Mouse (Mus musculus) lung, adult 2 months (tissue): ENCODE measurements around the gene Asnsd1. TPM values are rescaled to one million over a fixed set of nuclear protein-coding genes. Genes with fewer than 3 reads are reported as not detected.
A peak's percentile ranks its signal among the peaks of the same experiment; 100 is the strongest.
"Not testable (repeated sequence)": the region's sequence is repeated elsewhere in the genome, so short reads cannot be mapped to it uniquely, and the experiment has no call there.

Experiments used
- DNase-seq: peaks from one replicate; pipeline ENCODE4 v3.0.0; 2022
- H3K4me1 ChIP-seq: fragments of 200-500 bp; 2 replicates; pipeline ENCODE4 v1.6.1; 2011; ENCODE audit warnings: low read length; ENCODE audit not compliant: control insufficient read depth, insufficient read depth
- H3K4me3 ChIP-seq: fragments of 200-500 bp; replicated peaks from 2 replicates; pipeline ENCODE3; 2011; ENCODE audit warnings: low read depth, mild to moderate bottlenecking, control low read depth, low read length; ENCODE audit errors: extremely low read depth
- CTCF ChIP-seq: fragments of 200-500 bp; IDR thresholded peaks from 2 replicates; pipeline ENCODE4 v1.5.1; 2011; ENCODE audit warnings: mild to moderate bottlenecking, low read length, control low read depth; ENCODE audit not compliant: insufficient read depth
- POLR2A ChIP-seq: fragments of 200-500 bp; IDR thresholded peaks from 2 replicates; pipeline ENCODE4 v1.6.1; 2011; ENCODE audit warnings: low read depth, mild to moderate bottlenecking, control low read depth, low read length, borderline replicate concordance; ENCODE audit errors: extremely low read depth
- WGBS: fragments of 180-500 bp; shearing (Covaris S2); methylation state at CpG from one replicate; pipeline ENCODE4 v1.1.7; 2018; 5-methylcytosine and 5-hydroxymethylcytosine counted together
- polyA plus RNA-seq: library from polyadenylated mRNA; depleted of rRNA; stranded (reverse); fragments of >200 nt; gene quantifications from 2 replicates; pipeline ENCODE4 v1.2.3, GENCODE M21; 2012; rRNA removed

Asnsd1 gene
- polyA plus RNA-seq, result 3.7 and 5.5 TPM in 2 replicates

DNA sequence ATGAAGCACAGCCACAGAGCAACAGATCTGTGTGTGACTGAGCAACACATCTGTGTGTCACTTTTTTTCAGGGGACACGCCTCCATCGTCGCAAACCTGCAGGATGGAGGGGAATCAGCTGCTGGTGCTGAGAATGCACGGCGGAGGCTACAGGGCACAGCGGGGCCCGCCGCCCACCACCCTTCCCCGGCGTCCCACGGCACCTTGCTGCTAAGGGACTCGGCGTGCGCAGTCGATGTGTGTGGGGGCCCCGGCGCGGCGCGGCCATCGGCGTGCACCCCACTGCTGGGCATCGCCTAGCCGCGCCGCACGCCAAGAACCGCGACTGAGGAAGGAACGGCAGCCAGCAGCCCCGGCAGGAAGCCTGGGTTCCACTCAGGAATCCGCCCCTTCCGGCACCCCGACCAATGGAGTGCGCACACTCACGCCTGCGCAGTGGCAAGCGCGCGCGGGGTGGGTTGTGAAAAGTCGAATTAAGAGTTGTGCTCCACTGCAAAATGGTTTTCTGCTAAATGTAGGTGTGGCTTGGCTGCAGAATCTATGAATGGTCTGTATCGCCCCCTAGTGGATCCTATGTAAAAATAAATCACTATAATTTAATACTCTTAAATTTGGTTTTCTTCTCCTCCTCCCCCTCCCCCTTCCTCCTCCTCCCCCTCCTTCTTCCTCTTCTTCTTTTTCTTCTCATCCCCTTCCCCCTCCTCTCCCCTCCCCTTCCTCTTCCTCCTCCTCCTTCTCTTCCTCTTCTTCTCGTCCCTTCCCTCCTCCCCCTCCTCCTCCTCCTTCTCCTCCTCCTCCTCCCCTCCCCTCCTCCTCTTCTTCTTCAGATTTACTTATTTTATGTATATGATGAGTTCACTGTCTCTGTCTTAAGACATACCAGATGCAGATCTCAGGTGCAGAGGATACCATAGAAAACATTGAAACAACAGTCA lies at the start of gene Asnsd1, which contains the start of the genes Asdurf and Gm28551:
Gene Asnsd1, minus strand, starts transcription at position 426 of the 935 bp plus-strand sequence.
Gene Asdurf, minus strand, starts transcription at position 293 of the 935 bp plus-strand sequence.
Gene Gm28551, minus strand, starts transcription at position 341 of the 935 bp plus-strand sequence.
- peak within 1 kb of the TSS; percentile 83 for H3K4me3 ChIP-seq
- peak; percentile 98 for DNase-seq
- TF ChIP-seq CTCF, result no peak
- peak; percentile 80; the same call in 1 of the 2 replicates for TF ChIP-seq POLR2A
- under 1% methylated on average over 44 of the region's 44 CpGs for WGBS
- peaks cover 3% of the 10 kb centered on the region; the same call in 1 of the 2 replicates for H3K4me1 ChIP-seq

DNA sequence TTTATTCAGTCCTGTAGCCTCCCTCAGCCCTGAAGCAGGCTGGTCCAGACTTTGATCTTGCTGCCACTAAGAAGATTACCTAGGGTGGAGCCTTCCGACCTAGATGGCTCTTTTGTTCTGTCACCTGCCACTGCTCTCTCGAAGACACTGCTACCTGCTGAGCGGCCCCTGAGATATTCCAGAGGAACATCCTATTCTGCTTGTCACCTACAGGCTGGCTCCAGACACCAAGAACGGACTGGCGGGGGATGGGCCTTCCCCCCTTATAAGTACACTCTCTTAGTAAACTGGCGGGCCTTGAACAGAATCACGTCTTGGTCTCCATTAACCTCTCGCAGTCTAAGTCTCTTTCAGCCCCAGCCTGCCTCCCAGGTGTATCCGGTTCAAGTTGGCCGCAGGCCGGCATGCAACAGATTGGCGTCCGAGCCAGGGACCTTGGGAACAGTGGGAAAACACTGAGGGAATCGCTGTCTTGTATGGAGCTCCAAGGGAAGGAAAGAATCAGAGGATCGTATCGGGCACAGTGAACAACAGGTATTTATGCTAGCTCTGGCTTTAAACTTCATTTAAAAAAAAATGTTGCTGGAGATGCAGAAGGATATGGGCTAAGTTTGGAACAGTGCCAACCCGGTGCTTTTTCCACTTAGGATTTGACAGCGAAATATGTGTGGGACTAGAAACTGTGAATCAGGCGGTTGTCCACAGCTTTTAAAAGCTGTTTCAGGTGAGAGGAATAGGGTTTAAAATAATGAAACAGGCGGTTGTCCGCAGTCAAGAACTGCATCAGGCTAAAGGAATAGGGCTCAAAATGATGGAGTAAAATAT lies 41.6 kb upstream of the Asnsd1 start:
- H3K4me3 ChIP-seq, DNase-seq, H3K4me1 ChIP-seq: not testable (repeated sequence)
- 32% methylated on average over 21 of the region's 21 CpGs for WGBS

DNA sequence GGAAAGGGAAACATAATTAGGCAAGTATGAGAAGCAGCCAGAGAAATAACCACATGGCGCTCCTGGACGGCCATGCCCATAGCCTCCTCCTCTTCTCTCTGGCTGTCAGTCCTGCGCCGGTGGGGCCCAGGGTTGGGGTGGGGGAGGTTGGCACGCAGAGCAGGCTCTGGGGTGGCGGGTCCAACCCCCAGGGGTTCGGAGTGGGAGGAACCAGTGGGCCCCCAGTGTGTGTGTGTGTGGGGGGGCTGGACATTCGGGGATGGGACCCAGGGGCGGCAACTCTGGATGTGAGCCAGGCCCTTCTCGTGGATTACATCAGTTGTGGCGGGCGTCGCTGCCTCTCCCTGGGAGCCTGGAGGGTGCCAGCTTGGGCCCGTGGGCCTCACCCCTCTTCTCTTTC lies 36.2 kb upstream of the Asnsd1 start:
- WGBS, result 93% methylated on average over 12 of the region's 14 CpGs
- no peak for TF ChIP-seq CTCF
- TF ChIP-seq POLR2A, result no peak
- H3K4me3 ChIP-seq, result no peak overlapping the region
- H3K4me1 ChIP-seq, result no peaks in the 10 kb centered on the region
- DNase-seq, result no peak

DNA sequence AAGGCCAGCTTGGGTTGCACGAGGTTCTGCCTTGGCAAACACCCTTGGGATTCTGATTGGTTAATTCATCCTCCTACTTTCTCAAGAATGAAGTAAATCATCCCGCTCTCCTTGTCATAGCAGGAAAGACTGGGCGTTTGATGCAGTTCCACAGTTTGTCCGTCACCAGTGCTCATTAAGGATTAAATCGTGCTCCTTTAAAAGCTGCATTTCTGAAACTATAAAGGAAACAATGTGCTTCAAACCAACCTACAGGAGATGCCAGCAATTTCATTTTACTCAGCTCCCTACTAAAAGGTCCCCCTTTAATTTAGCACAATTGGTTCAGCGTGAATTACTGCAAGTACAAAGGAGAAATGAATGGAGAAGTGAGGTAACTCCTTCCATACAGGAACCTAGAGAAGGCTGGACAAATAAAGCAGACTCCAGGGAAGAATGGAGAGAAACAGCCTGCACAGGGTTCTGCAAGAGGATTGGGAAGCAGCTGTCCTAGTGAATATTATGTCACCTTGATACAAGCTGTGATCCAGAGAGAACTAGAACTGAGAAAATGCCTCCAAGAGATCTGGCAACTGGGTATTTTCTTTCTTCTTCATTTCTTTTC lies 31.6 kb upstream of the Asnsd1 start:
- TF ChIP-seq CTCF (no peak), POLR2A (no peak)
- Histone ChIP-seq H3K4me1 (no peaks in the 10 kb centered on the region), H3K4me3 (no peak overlapping the region)
- WGBS, result 74% methylated on average over 6 of the region's 6 CpGs
- DNase-seq, result no peak

DNA sequence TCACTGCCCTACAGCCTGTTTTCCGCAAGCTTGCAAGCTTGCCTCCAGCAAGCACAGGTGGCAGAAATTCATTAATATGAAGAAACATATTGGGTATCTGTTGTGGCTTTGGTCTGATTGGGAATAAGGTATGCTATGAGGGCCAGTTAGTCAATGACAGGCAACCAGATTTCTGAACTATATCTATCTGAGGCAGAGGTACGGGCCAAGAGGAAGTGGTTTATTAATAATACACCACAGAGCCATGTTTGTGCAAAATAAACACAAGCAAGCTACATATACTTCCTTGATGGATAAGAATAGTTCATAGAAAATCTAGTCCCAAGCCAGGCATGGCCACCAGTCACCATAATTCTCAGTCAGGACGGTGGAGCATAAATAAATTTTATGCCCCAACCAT lies 25.2 kb upstream of the Asnsd1 start:
- TF ChIP-seq CTCF (no peak), POLR2A (no peak)
- DNase-seq, result no peak
- Histone ChIP-seq H3K4me1 (no peaks in the 10 kb centered on the region; the same call in 1 of the 2 replicates), H3K4me3 (no peak overlapping the region)
- WGBS, result 51% methylated on average over 3 of the region's 3 CpGs

DNA sequence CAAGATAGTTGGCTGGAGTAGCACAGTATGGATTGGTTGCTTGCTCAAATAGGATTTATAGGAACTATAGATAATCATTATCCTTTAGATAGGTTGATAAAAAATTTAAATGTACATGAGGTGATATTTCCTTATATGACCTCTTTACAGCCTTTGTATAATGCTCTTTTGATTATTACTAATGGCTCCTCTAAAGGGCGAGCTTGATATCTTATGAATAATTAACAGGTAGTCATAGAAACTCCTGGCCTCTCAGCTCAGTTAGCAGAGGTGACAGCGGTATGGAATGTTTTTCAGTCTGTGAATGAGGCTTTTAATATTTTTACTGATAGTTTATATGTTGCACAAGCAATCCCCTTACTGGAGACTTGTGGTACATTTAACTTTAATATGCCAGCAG lies 23.4 kb upstream of the Asnsd1 start:
- not testable (repeated sequence) for H3K4me1 ChIP-seq, H3K4me3 ChIP-seq, DNase-seq
- WGBS, result 73% methylated on average over 2 of the region's 2 CpGs

DNA sequence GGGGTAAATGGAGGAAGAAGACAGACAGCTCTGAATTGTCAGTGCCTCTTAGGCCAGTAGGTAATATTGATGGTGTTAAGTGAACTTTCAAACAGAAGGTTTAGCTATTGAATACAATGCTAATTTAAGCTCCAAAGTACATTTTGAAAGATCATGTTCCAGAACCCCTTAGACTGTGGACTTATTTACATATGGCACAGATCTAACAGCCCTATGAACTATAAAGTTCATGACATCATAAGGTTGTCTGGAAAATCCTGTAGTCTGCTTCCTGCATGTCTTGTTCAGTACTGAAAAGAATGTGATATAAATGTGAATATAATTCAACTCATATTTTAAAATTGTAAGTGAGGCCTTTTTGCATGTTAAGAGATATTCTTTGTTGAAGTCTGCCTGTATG lies 6.4 kb upstream of the Asnsd1 start:
- Histone ChIP-seq H3K4me3 (no peak overlapping the region), H3K4me1 (no peaks in the 10 kb centered on the region)
- TF ChIP-seq CTCF (no peak), POLR2A (no peak)
- DNase-seq, result no peak

DNA sequence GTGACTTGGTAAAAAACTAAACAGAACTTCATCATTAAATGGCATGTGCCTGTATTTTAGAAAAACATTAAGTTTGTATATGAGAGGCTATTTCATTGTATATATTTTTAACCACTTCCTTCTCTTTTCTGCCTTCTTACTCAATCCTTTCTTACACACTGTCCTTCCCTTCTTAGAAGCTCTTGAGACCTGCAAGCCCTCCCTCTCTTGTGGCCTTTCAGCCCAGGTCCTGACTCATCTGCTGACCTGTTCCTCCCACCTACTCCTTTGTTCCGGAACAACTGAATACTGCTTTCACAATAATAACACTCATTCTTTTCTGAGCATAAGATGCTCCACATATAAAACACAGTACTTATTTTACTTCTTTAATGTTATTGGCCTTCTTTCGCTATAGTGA lies 11.5 kb downstream of the Asnsd1 start:
- H3K4me3 ChIP-seq, result no peak overlapping the region

DNA sequence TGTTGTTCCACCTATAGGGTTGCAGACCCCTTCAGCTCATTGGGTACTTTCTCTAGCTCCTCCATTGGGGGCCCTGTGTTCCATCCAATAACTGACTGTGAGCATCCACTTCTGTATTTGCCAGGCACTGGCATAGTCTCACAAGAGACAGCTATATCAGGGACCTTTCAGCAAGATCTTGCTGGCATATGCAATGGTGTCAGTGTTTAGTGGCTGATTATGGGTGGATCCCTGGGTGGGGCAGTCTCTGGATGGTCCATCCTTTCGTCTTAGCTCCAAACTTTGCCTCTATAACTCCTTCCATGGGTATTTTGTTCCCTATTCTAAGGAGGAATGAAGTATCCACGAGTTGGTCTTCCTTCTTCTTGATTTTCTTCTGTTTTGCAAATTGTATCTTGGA lies 15.1 kb downstream of the Asnsd1 start:
- 67% methylated on average over 2 of the region's 2 CpGs for WGBS
- not testable (repeated sequence) for H3K4me3 ChIP-seq, DNase-seq, H3K4me1 ChIP-seq

More for the DNA sequence above, 11.5 kb downstream of the Asnsd1 start:
- no peak for TF ChIP-seq CTCF
- TF ChIP-seq POLR2A, result no peak
- no peaks in the 10 kb centered on the region for H3K4me1 ChIP-seq
- 100% methylated on average over 2 of the region's 2 CpGs for WGBS
- DNase-seq, result no peak
